Mouse (Mus musculus): Measurements from ENCODE around the gene Acss1.

Gene Acss1

GRCm38 (mm10) chr2:150638370-150638733, 29.9 kb downstream of the Acss1 start:
- DNase-seq (ENCODE audit: low spot score in 2 of 2): no peak

GRCm38 (mm10) chr2:150637702-150638369, 30.5 kb downstream of the Acss1 start:
- DNase-seq (ENCODE audit: low spot score in 2 of 2): no peak

- no peak for DNase-seq (ENCODE audit: low spot score in 2 of 2)
Measured at GRCm38 (mm10) chr2:150635877-150636446, 32.3 kb downstream of the Acss1 start.

DNA sequence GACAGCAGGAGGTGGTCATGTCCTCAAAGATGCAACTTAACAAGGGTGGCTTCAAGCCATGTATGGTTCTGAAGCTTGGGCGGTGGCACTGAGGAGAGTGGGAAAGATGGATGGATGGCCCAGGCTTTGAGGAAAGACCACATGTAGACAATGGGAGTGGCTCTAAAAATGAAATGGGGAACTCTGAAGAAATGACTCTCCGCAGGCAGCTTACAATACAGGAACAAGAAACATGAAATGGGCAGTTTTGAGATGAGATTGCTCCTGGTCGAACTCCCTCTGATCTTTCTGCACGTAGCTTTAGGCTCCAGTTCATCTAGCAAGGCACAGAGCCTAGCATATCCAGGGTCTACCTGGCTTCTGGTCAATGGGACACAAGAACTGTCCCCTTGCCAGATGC, 39.0 kb downstream of the Acss1 start:
- DNase-seq (ENCODE audit: low spot score in 2 of 2): no peak

- no peak for DNase-seq (ENCODE audit: low spot score in 2 of 2)
Measured at GRCm38 (mm10) chr2:150627140-150627539, 41.2 kb downstream of the Acss1 start.

DNA sequence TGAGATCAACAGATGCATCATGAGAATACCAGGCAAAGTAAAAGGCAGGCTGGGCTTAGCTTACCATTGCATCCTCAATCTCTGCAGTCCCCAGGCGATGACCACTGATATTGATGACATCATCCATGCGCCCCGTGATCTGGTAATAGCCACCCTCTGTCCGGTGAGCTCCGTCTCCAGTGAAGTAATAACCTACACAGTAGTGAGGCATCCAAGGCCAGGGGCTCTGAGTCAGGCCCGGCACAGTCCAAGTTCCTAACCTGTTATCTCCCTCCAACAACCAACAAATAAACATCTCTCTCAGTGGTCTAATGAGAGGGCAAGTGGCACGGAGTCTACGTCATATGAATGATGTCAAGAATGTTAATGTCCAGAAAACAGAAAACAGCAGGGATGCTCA, 43.4 kb downstream of the Acss1 start:
- no peak for DNase-seq (ENCODE audit: low spot score in 2 of 2)

DNA sequence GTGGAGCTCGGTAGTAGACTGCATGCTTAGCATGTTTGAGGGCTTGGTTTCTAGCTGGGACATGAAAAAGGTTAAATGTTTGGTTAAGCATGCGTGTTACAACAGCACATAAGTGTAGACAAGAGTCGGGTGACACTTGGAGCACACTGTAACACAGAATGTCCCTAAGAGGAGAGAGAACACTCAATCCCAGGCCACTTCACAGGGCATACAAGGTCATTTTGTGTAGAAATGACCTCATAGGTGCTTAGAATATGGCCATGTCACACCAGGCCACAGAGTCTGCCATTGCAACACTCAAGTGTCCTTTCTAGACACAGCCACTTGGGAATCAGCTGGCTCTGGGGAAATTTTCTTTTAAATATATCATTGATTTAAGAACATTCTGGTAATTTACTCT, 44.3 kb downstream of the Acss1 start:
- no peak for DNase-seq (ENCODE audit: low spot score in 2 of 2)

DNA sequence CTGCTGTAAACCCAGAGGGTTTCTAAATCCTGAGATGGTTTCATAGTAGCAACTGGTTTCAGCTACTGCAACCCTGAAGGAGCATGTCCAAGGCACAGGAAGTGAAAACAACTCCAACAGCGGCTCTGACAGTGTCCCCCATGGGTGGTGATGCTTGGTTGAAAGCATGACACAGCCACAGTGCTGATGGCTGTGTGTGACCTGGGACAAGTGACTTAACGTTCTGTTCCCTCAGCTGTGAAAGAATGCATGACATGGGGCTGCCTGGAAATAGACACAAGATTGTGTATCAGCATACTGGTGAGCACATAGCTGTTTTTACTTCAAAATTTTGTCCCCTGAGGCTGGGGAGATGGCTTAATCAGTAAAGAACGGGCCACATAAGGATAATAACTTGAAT, 46.6 kb downstream of the Acss1 start:
- DNase-seq (ENCODE audit: low spot score in 2 of 2): no peak

- no peak for DNase-seq (ENCODE audit: low spot score in 2 of 2)
Measured at GRCm38 (mm10) chr2:150610097-150610496, 58.2 kb downstream of the Acss1 start.

DNA sequence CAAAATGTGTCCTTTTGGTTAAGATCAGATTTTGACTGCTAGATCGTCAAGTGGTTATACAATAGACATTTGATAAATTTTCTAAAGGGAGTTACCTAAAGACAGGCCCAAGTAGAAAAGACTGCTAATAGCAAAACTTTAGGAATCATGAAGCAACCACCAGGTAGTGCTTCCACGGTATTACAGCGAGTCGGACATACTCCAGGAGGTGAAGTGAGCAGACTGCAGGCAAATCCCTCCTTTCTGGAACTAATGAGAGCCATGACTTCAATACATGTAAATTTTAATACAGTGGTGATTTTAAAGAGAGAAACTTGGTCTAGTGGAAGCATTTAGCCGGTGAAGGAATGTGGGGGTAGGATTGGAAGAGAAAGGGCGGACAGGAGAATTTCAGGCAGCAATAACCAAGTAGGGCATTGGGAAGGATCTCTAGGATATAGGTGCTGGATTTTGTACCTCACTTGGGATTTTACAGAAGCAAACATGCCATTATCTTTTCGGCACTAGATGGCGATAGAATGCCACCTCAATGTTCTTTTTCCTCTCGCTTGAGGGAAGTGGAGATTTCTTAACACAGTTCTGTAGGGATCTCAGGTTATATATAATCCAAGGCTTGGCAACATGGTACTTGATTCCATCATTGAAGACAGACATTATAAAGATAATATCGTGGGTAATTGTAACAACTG, 59.3 kb downstream of the Acss1 start:
- peak; percentile 35 to 56 for DNase-seq (ENCODE audit: low spot score in 2 of 2)

- peak; percentile 95 to 96 for DNase-seq (ENCODE audit: low spot score in 2 of 2)
Measured at GRCm38 (mm10) chr2:150608087-150608799, 60.1 kb downstream of the Acss1 start, which contains the start of gene Apmap. Apmap (minus strand) TSS chr2:150608567.

DNA sequence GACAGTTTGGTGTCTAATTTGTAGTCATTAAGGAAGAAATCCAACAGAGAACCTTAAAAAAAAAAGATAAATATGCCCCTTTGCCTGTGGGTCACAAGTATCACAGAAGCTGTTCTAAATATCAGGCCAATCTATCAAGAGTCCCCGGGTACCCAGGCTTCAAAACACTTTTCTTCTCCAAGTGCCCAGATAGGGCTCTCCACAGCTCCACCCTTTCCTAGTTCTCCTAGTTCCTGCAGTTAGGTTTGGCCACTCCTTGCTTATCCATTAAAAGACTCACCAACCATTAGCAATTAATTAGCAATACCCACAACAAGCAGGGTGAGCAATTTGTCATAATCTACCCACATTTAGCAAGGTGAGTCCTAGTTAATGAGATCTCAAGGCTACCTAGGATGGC, 61.2 kb downstream of the Acss1 start:
- no peak for DNase-seq (ENCODE audit: low spot score in 2 of 2)

DNA sequence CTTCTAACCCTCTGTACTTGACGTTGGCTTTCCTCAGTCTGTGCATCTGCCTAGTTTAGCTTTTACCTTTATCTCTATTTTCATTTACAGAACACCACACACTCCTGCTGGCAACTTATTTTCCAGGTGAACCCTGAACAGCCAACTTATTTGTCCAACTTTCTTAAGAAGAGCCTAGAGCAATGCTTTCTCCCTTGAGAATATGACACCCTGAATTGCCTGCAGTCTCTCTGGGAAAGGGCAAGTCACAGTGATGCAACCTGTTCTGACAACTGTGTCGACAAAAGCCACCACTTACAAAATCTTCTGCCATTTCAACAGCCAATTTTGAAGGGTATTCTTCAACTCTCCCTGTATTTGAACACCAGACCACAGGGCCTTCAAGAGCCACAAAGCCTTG, 63.5 kb downstream of the Acss1 start:
- DNase-seq (ENCODE audit: low spot score in 2 of 2): no peak

DNA sequence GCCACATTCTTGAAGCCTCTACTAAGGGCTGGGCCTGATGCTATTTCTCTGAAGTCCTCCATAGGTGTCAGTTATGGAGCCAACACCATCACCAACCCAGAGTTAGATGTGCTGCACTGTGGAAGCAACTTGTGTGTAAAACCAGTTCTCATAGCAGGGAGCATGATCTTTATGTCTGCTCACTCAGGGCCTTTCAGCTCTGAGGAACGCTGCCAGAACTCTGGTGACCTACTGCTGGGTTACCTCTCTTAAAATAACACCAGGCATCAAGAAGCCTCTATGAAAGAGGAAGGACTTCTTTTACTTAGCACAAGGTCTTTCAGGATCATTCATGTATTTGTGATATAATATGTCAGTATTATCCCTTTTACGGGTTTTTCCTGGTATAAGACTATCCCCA, 66.1 kb downstream of the Acss1 start:
- no peak for DNase-seq (ENCODE audit: low spot score in 2 of 2)

DNA sequence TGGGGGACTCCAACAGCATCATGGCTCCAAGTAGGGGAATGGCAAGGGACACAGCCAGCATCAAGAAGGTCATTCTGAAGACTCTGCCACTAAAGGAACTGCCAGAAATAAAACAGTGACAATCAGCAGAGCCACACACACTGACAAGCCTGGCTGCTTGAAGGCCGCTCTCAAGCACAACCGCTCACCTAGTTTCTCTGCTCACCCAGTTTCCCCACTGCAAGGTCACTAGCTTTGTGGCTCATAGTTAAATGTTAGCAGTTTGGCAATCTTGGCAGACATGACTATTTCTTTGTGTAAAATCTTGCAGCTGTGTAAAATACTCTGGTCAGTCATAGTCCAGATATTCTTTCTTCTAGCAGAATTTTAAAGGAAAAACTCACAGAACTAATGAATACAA, 68.0 kb downstream of the Acss1 start:
- no peak for DNase-seq (ENCODE audit: low spot score in 2 of 2)

- DNase-seq (ENCODE audit: low spot score in 2 of 2): no peak
Measured at GRCm38 (mm10) chr2:150595411-150596190, 72.7 kb downstream of the Acss1 start.

GRCm38 (mm10) chr2:150589076-150589475, 79.2 kb downstream of the Acss1 start:
- no peak for DNase-seq (ENCODE audit: low spot score in 2 of 2)

DNA sequence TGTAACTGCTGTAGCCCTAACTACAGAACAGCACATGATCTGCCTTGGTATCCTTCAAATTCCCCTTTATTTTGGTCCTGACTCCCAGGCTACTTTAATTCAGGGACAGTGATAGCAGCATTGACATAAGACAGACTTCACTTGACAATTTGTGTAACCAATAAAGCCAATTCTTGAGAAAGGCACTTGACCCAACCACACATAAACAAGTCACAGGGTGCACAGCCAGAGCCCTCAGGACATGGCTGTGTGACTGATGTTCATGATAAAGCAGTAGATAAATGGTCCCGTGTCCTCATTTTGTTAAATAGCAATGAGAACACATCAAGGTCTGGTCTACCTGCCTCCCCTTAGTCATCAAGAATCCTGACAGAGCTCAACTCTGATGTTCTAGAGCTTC, 88.7 kb downstream of the Acss1 start:
- no peak for DNase-seq (ENCODE audit: low spot score in 2 of 2)

DNA sequence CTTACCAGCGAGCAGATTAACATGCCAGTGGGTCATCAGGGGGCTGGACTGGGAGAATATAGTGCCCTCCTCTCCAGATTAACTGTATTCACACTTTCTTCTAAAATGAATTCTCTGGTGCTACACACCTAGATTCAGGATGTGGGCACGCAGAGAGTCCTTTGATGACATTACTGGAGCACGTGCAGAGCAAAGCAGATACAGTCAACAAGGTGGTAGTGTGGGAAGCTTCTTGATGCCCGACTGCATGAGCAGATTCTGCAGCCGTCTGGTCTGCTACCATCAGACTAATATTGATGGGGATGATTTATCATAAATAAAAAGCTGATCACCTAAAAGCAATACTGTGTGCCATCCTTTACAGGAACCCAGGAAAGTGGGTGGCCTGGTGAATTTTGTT, 89.7 kb downstream of the Acss1 start:
- DNase-seq (ENCODE audit: low spot score in 2 of 2): peak in 1 of 2 experiments; percentile 16

DNA sequence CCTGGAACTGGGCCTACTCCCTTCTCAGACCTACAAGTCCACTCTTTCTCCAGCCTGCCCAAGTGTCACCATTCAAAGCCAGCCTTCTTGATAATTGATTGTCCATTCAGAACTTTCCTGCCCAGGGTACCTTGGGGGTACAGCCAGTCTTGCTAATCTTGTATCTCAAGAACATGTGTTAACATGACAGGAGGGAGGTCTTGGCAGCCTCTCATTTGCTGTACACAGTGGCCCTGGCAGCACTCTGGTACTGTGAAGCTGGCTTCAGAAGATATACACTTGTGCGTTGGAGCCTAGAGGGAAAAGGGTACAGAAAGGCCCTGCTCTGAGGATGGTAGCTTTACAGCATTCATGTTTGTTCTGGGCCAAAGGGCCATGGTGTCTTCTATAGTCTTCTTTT, 92.0 kb downstream of the Acss1 start:
- no peak for DNase-seq (ENCODE audit: low spot score in 2 of 2)

DNA sequence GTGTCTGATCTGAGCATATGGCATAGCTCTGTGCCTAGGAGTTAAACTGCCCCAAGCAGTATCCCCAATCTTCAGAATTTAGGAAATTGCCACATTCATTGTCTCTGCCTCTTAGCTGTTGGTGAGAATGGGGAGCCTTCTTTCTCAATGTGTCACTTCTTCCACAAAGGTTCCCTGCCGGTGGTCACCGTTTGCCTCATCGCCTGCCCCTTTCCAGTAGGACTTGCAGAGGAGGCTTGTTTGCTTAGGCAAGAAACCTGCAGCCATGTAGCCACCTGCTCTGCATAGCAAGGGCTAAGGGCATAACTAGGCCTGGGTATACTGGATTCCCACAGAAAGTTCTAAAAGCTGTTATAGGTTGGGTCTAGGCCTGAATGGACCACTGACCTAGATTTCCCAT, 95.8 kb downstream of the Acss1 start:
- no peak for DNase-seq (ENCODE audit: low spot score in 2 of 2)

DNA sequence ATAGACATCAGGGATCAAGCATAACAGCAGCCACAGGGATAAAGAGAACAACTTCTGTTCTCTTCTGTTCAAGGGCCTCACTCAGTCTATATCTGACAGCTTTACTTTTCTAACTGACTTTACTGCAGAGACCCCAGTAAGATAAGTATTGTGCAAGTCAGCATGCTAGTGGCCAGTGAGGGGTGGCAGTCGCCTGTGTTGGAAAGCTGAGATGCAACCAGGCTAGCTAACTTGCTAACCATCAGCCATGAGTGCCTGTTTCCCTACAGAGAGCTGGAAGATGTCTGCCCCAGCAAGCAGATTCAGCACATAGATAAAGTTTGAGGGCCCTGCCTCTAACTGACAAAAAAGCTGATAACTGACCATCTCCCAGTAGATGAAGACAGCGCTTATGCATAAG, 97.5 kb downstream of the Acss1 start:
- DNase-seq (ENCODE audit: low spot score in 2 of 2): no peak

Data from natural killer cell, adult 2 months (primary cell).